26 mouse cellular contexts compared by ENCODE assay signal in genomic region chr4:125214306-125214705, GRCm38 (mm10).
DNase-seq lines count a peak whose midpoint lies in the region; ATAC-seq lines count a peak whose summit lies in the region.
"Had no signal": no experiment of that assay in that cellular context is flagged by ENCODE, and none has a peak within 500 bp of the region (broad histone marks: within the 10 kb centered on the region; RNA-seq: fewer than 3 reads in every experiment).

No protein-coding gene starts in this region.

- peak; percentile 67 for DNase-seq in midbrain, embryonic 14.5 days
- peak; percentile 46 for DNase-seq in adrenal gland, postnatal 10 days
- DNase-seq in adrenal gland, postnatal 36 days, result peak; percentile 66 to 69
- DNase-seq in spleen, adult 18-20 months, result no peak
- DNase-seq: B cell, adult 2 months; cerebellum, adult 11 months; cerebellum, adult 9-10 months; cerebellum, postnatal 36 days; heart, postnatal 14 days; kidney, adult 2 months; layer of hippocampus, postnatal 36 days; lung, adult 2 months; lung, postnatal 10 days; right cerebral cortex, postnatal 14 days had no signal

- peaks cover 7% of the 10 kb centered on the region for H3K9me3 ChIP-seq in midbrain, embryonic 14.5 days (ENCODE audit: control insufficient read depth, low read length)
- no peaks in the 10 kb centered on the region for H3K9me3 ChIP-seq in midbrain, embryonic 16.5 days (replicated peaks; ENCODE audit: control insufficient read depth, low read length, poor library complexity, severe bottlenecking)
- H3K9me3 ChIP-seq in liver, embryonic 12.5 days (replicated peaks), result no peaks in the 10 kb centered on the region
- H3K9me3 ChIP-seq: intestine, embryonic 15.5 days; limb, embryonic 10.5 days; stomach, embryonic 15.5 days had no signal

- no peak for ATAC-seq in midbrain, embryonic 14.5 days (ENCODE audit: low FRiP score, low TSS enrichment)
- ATAC-seq in midbrain, embryonic 16.5 days, result no peak
- ATAC-seq in liver, embryonic 12.5 days, result no peak
- ATAC-seq: forebrain, embryonic 16.5 days; hindbrain, postnatal 0 days; intestine, embryonic 15.5 days had no signal

- no peaks in the 10 kb centered on the region for H3K36me3 ChIP-seq in midbrain, embryonic 14.5 days (ENCODE audit: control insufficient read depth, insufficient read depth, low read length)
- H3K36me3 ChIP-seq in midbrain, embryonic 16.5 days (ENCODE audit: control insufficient read depth, insufficient read depth, low read length), result no peaks in the 10 kb centered on the region
- H3K36me3 ChIP-seq in liver, embryonic 12.5 days, result no peaks in the 10 kb centered on the region
- H3K36me3 ChIP-seq: embryonic facial prominence, embryonic 13.5 days; intestine, embryonic 15.5 days; limb, embryonic 10.5 days; limb, embryonic 15.5 days; stomach, embryonic 15.5 days had no signal

- H3K4me2 ChIP-seq in midbrain, embryonic 14.5 days (ENCODE audit: low read length), result no peak overlapping the region
- H3K4me2 ChIP-seq in midbrain, embryonic 16.5 days (ENCODE audit: low read length), result no peak overlapping the region
- no peak overlapping the region for H3K4me2 ChIP-seq in liver, embryonic 12.5 days
- H3K4me2 ChIP-seq: embryonic facial prominence, embryonic 13.5 days; intestine, embryonic 15.5 days; limb, embryonic 15.5 days; stomach, embryonic 15.5 days had no signal

- no peak overlapping the region for H3K9ac ChIP-seq in midbrain, embryonic 14.5 days (replicated peaks; ENCODE audit: low read length)
- no peak overlapping the region for H3K9ac ChIP-seq in midbrain, embryonic 16.5 days (ENCODE audit: low read depth, low read length)
- H3K9ac ChIP-seq in liver, embryonic 12.5 days, result no peak overlapping the region
- H3K9ac ChIP-seq: embryonic facial prominence, embryonic 13.5 days; intestine, embryonic 15.5 days; limb, embryonic 15.5 days; liver, embryonic 14.5 days; stomach, embryonic 15.5 days had no signal

- H3K4me3 ChIP-seq in midbrain, embryonic 14.5 days (replicated peaks; ENCODE audit: low read depth, low read length), result no peak overlapping the region
- H3K4me3 ChIP-seq in midbrain, embryonic 16.5 days (ENCODE audit: low read depth, low read length), result no peak overlapping the region
- no peak overlapping the region for H3K4me3 ChIP-seq in liver, embryonic 12.5 days
- H3K4me3 ChIP-seq: embryonic facial prominence, embryonic 13.5 days; erythroblast, embryonic 14.5 days; intestine, embryonic 15.5 days; limb, embryonic 10.5 days; limb, embryonic 15.5 days; stomach, embryonic 15.5 days had no signal

- 50% methylated on average over 10 of the region's 10 CpGs for WGBS in midbrain, embryonic 14.5 days
- 33% methylated on average over 10 of the region's 10 CpGs for WGBS in midbrain, embryonic 16.5 days
- 52% methylated on average over 10 of the region's 10 CpGs for whole genome bisulfite sequencing in liver, embryonic 12.5 days (ENCODE audit: insufficient replicate concordance)

- H3K27ac ChIP-seq in midbrain, embryonic 14.5 days (replicated peaks; ENCODE audit: low read depth, low read length), result peak overlapping the region; percentile 10; the same call in 1 of the 2 replicates
- no peak overlapping the region for H3K27ac ChIP-seq in midbrain, embryonic 16.5 days (ENCODE audit: low read length)
- no peak overlapping the region for H3K27ac ChIP-seq in liver, embryonic 12.5 days
- H3K27ac ChIP-seq: embryonic facial prominence, embryonic 13.5 days; hindbrain, postnatal 0 days; intestine, embryonic 15.5 days; limb, embryonic 10.5 days; limb, embryonic 15.5 days; liver, embryonic 14.5 days; macrophage; stomach, embryonic 15.5 days had no signal

- H3K4me1 ChIP-seq in midbrain, embryonic 14.5 days (ENCODE audit: control insufficient read depth, insufficient read depth, low read length), result no peaks in the 10 kb centered on the region
- peaks cover 5% of the 10 kb centered on the region for H3K4me1 ChIP-seq in midbrain, embryonic 16.5 days (ENCODE audit: control insufficient read depth, insufficient read depth, low read length)
- no peaks in the 10 kb centered on the region for H3K4me1 ChIP-seq in liver, embryonic 12.5 days
- H3K4me1 ChIP-seq: intestine, embryonic 15.5 days; stomach, embryonic 15.5 days had no signal

- H3K27me3 ChIP-seq in midbrain, embryonic 14.5 days (ENCODE audit: control insufficient read depth, insufficient read depth, low read length), result no peaks in the 10 kb centered on the region
- no peaks in the 10 kb centered on the region; the same call in 1 of the 2 replicates for H3K27me3 ChIP-seq in midbrain, embryonic 16.5 days (ENCODE audit: control insufficient read depth, insufficient read depth, low read depth, low read length)
- H3K27me3 ChIP-seq in liver, embryonic 12.5 days (replicated peaks), result peaks cover 8% of the 10 kb centered on the region; the same call in 1 of the 2 replicates
- H3K27me3 ChIP-seq: intestine, embryonic 15.5 days; stomach, embryonic 15.5 days had no signal

Comparison
In these comparisons a context has a peak if more than half of its experiments do, and no peak if none do; other contexts are left out.
1. DNase-seq: peak in midbrain, embryonic 14.5 days (single experiment), adrenal gland, postnatal 10 days (single experiment) and adrenal gland, postnatal 36 days (2 of 2); none in spleen, adult 18-20 months (0 of 2).